Mouse (Mus musculus) liver, embryonic 14.5 days (tissue): ENCODE measurements around the gene Tagln2. TPM values are rescaled to one million over a fixed set of nuclear protein-coding genes. Genes with fewer than 3 reads are reported as not detected.

Experiments
- ATAC-seq: fragments of 200-750 bp; cut with Nextera tagmentation; 2 replicates; pipeline ENCODE4 v1.8.0; 2017; ENCODE audit warnings: moderate number of reproducible peaks, mild to moderate bottlenecking, moderate library complexity; ENCODE audit not compliant: insufficient read depth
- DNase-seq, 3 experiments: peaks; one replicate each; pipeline ENCODE4 v3.0.0-alpha.2; 2012 to 2013; ENCODE audit warnings: low read depth in 3 of 3, low spot score in 3 of 3
- H3K27ac ChIP-seq: fragments of 300-500 bp; sonication (generic); 2 replicates; pipeline ENCODE4 v1.5.1; 2014; ENCODE audit warnings: moderate library complexity, mild to moderate bottlenecking, control low read depth, inconsistent platforms
- H3K27me3 ChIP-seq: fragments of 300-500 bp; sonication (generic); 2 replicates; pipeline ENCODE4 v1.6.1; 2014; ENCODE audit warnings: mild to moderate bottlenecking, low read length, moderate library complexity; ENCODE audit not compliant: control insufficient read depth, insufficient read depth
- H3K36me3 ChIP-seq: fragments of 300-500 bp; sonication (generic); replicated peaks from 2 replicates; pipeline ENCODE4 v1.6.1; 2014; ENCODE audit warnings: low read depth; ENCODE audit not compliant: control insufficient read depth, insufficient read depth
- H3K4me1 ChIP-seq, 2 experiments: fragments of 200-500 bp in 1 of 2; fragments of 300-500 bp in 1 of 2; sonication (generic) in 1 of 2; replicated peaks; 2 replicates each; pipeline ENCODE4 v1.6.1; 2012 to 2014; ENCODE audit warnings: antibody characterized with exemption in 1 of 2, inconsistent platforms in 1 of 2, low read length in 1 of 2; ENCODE audit not compliant: control insufficient read depth in 2 of 2, insufficient read depth in 2 of 2
- H3K4me2 ChIP-seq: fragments of 300-500 bp; sonication (generic); 2 replicates; pipeline ENCODE4 v1.6.1; 2014; ENCODE audit warnings: low read depth, mild to moderate bottlenecking, control low read depth, moderate library complexity
- H3K4me3 ChIP-seq, 2 experiments: fragments of 200-500 bp in 1 of 2; fragments of 300-500 bp in 1 of 2; sonication (generic) in 1 of 2; 2 replicates each; pipeline ENCODE4 v1.5.1; 2012 to 2014; ENCODE audit warnings: low read depth in 2 of 2, low read length in 2 of 2, mild to moderate bottlenecking in 2 of 2, control low read depth in 1 of 2, inconsistent platforms in 1 of 2, moderate library complexity in 1 of 2; ENCODE audit not compliant: insufficient read depth in 1 of 2
- H3K9ac ChIP-seq: fragments of 300-500 bp; sonication (generic); replicated peaks from 2 replicates; pipeline ENCODE4 v1.6.1; 2014; ENCODE audit warnings: mild to moderate bottlenecking, control low read depth, moderate library complexity
- H3K9me3 ChIP-seq: fragments of 300-500 bp; sonication (generic); 2 replicates; pipeline ENCODE4 v1.6.1; 2016; ENCODE audit warnings: low read length, mixed read lengths; ENCODE audit not compliant: control insufficient read depth
- CTCF ChIP-seq: IDR thresholded peaks from 2 replicates; pipeline ENCODE4 v1.5.1; 2016; ENCODE audit warnings: antibody characterized with exemption, low read depth, control low read depth
- EP300 ChIP-seq: IDR thresholded peaks from 2 replicates; pipeline ENCODE4 v1.6.1; 2016; ENCODE audit warnings: antibody characterized with exemption, low read depth
- WGBS: fragments of 180-500 bp; shearing (Covaris S2); extraction: QIAGEN DNeasy Blood & Tissue Kit; methylation state at CpG from one replicate; pipeline ENCODE4 v1.1.7; 2014; ENCODE audit not compliant: insufficient replicate concordance; 5-methylcytosine and 5-hydroxymethylcytosine counted together
- polyA plus RNA-seq, 2 experiments: library from polyadenylated mRNA; depleted of rRNA in 1 of 2; stranded (reverse) in 1 of 2; unstranded in 1 of 2; fragments of >200 nt; fragmentation: Nextera tagmentation in 1 of 2; extraction: Ambion mirVana in 1 of 2; gene quantifications; 2 replicates each; pipeline versions ENCODE4 v1.2.1 to v1.2.3; 2012 to 2014

Gene Tagln2
- polyA plus RNA-seq, 2 experiments: 75.1 to 94.4 TPM

GRCm38 (mm10) chr1:172481111-172481510, 18.7 kb upstream of the Tagln2 start:
- ATAC-seq (no peak), DNase-seq (no peak)
- 16% methylated on average over 13 of the region's 13 CpGs for WGBS
- H3K36me3 ChIP-seq: no peaks in the 10 kb centered on the region
- H3K9me3 ChIP-seq: no peaks in the 10 kb centered on the region
- no peak overlapping the region for H3K4me3 ChIP-seq
- no peak overlapping the region for H3K27ac ChIP-seq
- peaks cover 8% of the 10 kb centered on the region for H3K27me3 ChIP-seq
- TF ChIP-seq EP300: no peak
- TF ChIP-seq CTCF: no peak
- peak overlapping the region; percentile 54 for H3K4me2 ChIP-seq
- no peaks in the 10 kb centered on the region; a peak in 1 of 4 replicates for H3K4me1 ChIP-seq
- no peak overlapping the region for H3K9ac ChIP-seq

GRCm38 (mm10) chr1:172481540-172482280, 18.1 kb upstream of the Tagln2 start, which contains the start of gene Igsf9:
Gene Igsf9 (plus strand): TSS chr1:172481788.
- Histone ChIP-seq H3K27me3 (peaks cover 8% of the 10 kb centered on the region), H3K27ac (no peak within 1 kb of the TSS), H3K9me3 (no peaks in the 10 kb centered on the region), H3K9ac (no peak within 1 kb of the TSS), H3K36me3 (no peaks in the 10 kb centered on the region), H3K4me1 (no peaks in the 10 kb centered on the region; a peak in 1 of 4 replicates), H3K4me3 (peak within 1 kb of the TSS; percentile 42 to 51), H3K4me2 (peak within 1 kb of the TSS; percentile 54)
- ATAC-seq (peak; percentile 71), DNase-seq (peak in 1 of 3 experiments; percentile 31)
- TF ChIP-seq EP300: no peak
- peak; percentile 37 for TF ChIP-seq CTCF
- under 1% methylated on average over 37 of the region's 38 CpGs for WGBS

GRCm38 (mm10) chr1:172482518-172483360, 17.1 kb upstream of the Tagln2 start:
- 17% methylated on average over 12 of the region's 12 CpGs for WGBS
- peak overlapping the region; percentile 54 for H3K4me2 ChIP-seq
- ATAC-seq (no peak), DNase-seq (no peak)
- H3K4me1 ChIP-seq: no peaks in the 10 kb centered on the region; a peak in 1 of 4 replicates
- no peaks in the 10 kb centered on the region for H3K36me3 ChIP-seq
- peak overlapping the region; percentile 42 to 51; a peak in 3 of 4 replicates for H3K4me3 ChIP-seq
- peaks cover 8% of the 10 kb centered on the region for H3K27me3 ChIP-seq
- H3K9ac ChIP-seq: no peak overlapping the region
- no peak for TF ChIP-seq CTCF
- no peaks in the 10 kb centered on the region for H3K9me3 ChIP-seq
- H3K27ac ChIP-seq: no peak overlapping the region

GRCm38 (mm10) chr1:172483361-172483660, 16.5 kb upstream of the Tagln2 start:
- no peak for ATAC-seq
- Histone ChIP-seq H3K4me3 (no peak overlapping the region), H3K36me3 (no peaks in the 10 kb centered on the region), H3K27ac (no peak overlapping the region), H3K27me3 (peaks cover 8% of the 10 kb centered on the region), H3K4me2 (no peak overlapping the region), H3K4me1 (no peaks in the 10 kb centered on the region; a peak in 1 of 4 replicates), H3K9me3 (no peaks in the 10 kb centered on the region), H3K9ac (no peak overlapping the region)
- no peak for DNase-seq
- TF ChIP-seq EP300 (no peak), CTCF (0 out of 2 replicates have a peak, but pooled peaks have one; percentile 8)
- 27% methylated on average over 4 of the region's 4 CpGs for WGBS

- DNase-seq (no peak), ATAC-seq (no peak)
- no peak for TF ChIP-seq CTCF
- TF ChIP-seq EP300: no peak
- H3K4me1 ChIP-seq: no peaks in the 10 kb centered on the region; a peak in 1 of 4 replicates
- peaks cover 8% of the 10 kb centered on the region for H3K27me3 ChIP-seq
- no peaks in the 10 kb centered on the region for H3K9me3 ChIP-seq
- H3K36me3 ChIP-seq: no peaks in the 10 kb centered on the region
- 62% methylated on average over 11 of the region's 11 CpGs for WGBS
- H3K27ac ChIP-seq: no peak overlapping the region
- H3K9ac ChIP-seq: no peak overlapping the region
- no peak overlapping the region for H3K4me2 ChIP-seq
- H3K4me3 ChIP-seq: no peak overlapping the region
Observed at GRCm38 (mm10) chr1:172484236-172484635, 15.6 kb upstream of the Tagln2 start.
